Mouse (Mus musculus): Measurements from ENCODE around the gene A830031A19Rik. TPM values are rescaled to one million over a fixed set of nuclear protein-coding genes. Genes with fewer than 3 reads are reported as not detected.

Gene A830031A19Rik
- total and polyA plus RNA-seq, 3 experiments, result not detected

DNA sequence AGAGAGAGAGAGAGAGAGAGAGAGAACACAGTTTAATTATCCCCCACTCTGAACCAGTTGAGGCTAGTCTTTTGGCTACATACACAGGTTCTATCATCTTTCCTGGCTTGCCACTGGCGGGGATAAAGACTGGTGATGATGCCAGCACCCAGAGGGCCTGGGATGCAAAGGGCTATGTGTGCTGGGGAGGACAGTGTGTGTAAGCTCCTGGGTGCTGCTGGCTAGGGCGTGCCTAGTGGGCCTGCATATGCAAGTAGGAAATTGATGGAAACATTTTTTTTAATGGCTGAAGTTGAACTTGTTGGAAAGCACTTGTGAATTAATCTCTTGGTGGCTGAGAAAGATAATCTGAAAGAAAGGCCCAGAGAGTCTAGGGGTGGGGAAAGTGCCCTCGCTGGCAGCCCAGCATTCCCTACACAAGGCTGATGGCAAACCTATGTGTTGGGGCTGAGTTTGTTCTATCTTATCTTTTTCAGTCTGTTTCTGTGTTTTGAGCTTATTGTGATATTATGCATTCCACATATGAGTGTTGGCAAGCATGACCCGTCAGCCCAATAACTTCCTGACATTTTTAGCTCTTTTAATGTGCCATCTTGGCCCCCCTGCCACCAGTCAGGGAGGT, 25.7 kb upstream of the A830031A19Rik start (continued):
- TF ChIP-seq TAL1 (IDR thresholded peaks at IDR 0.05; ENCODE audit: low read length) (no peak), GATA1 (IDR thresholded peaks at IDR 0.05; ENCODE audit: low read depth, low read length) (peak; percentile 61), GABPA (IDR thresholded peaks at IDR 0.05; ENCODE audit: low read depth, low read length) (no peak)

DNA sequence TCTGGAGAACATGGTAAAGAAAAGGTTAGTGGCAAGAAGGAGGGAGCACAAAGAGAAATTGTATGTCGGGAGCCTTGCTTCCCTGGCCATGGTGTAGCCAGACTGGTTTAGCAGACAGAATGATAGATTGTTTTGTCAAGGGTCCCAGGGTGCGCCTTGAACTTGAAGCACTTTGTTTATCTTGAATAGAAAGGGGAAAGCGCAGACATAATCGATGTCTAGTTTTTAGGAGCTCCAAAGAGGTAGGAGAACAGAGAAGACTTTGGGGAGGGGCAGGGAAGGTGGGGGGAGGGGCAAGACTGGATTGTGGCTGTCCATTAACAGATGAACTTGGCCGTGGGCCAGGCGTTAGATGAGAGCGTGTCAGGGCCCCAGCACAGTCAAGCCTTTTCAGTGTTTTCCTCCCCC, 25.0 kb upstream of the A830031A19Rik start:
- no peaks in the 10 kb centered on the region for H3K27me3 ChIP-seq (ENCODE audit: control insufficient read depth in 1 of 2, insufficient read depth in 2 of 2, low read length in 2 of 2)
- H3K4me1 ChIP-seq (ENCODE audit: control insufficient read depth in 1 of 2, insufficient read depth in 2 of 2, low read length in 2 of 2), result peaks cover 56 to 61% of the 10 kb centered on the region in 2 experiments
- H3K79me2 ChIP-seq (ENCODE audit: control insufficient read depth, insufficient read depth, low read length, poor library complexity), result peaks cover 86% of the 10 kb centered on the region
- no peaks in the 10 kb centered on the region for H3K9me3 ChIP-seq (replicated peaks; ENCODE audit: insufficient read depth, low read length)
- TF ChIP-seq ETS1 (IDR thresholded peaks at IDR 0.05; ENCODE audit: low read depth, low read length) (peak; percentile 28; the same call in 1 of the 2 replicates), CHD1 (IDR thresholded peaks at IDR 0.05; ENCODE audit: low read depth, low read length) (no peak)
- peak overlapping the region; percentile 39 for H3K9ac ChIP-seq (ENCODE audit: control insufficient read depth, low read depth, low read length, poor library complexity, severe bottlenecking)
- peak; percentile 85 for DNase-seq (ENCODE audit: low read depth, low spot score)
- peak overlapping the region; percentile 66 for H3K27ac ChIP-seq (ENCODE audit: control insufficient read depth, low read depth, low read length)
- H3K36me3 ChIP-seq (ENCODE audit: control insufficient read depth in 1 of 2, insufficient read depth in 2 of 2, low read length in 2 of 2), result peaks cover 37 to 82% of the 10 kb centered on the region in 2 experiments
- peak overlapping the region; percentile 3 to 25; a peak in 3 of 4 replicates for H3K4me3 ChIP-seq (ENCODE audit: control insufficient read depth in 1 of 2, insufficient read depth in 1 of 2, low read depth in 2 of 2, low read length in 2 of 2)

- peak overlapping the region; percentile 74 for H3K27ac ChIP-seq (ENCODE audit: control insufficient read depth, low read depth, low read length)
- H3K27me3 ChIP-seq (ENCODE audit: control insufficient read depth in 1 of 2, insufficient read depth in 2 of 2, low read length in 2 of 2), result no peaks in the 10 kb centered on the region
- H3K4me1 ChIP-seq (ENCODE audit: control insufficient read depth in 1 of 2, insufficient read depth in 2 of 2, low read length in 2 of 2), result peaks cover 54 to 62% of the 10 kb centered on the region in 2 experiments
- peaks cover 32 to 82% of the 10 kb centered on the region in 2 experiments for H3K36me3 ChIP-seq (ENCODE audit: control insufficient read depth in 1 of 2, insufficient read depth in 2 of 2, low read length in 2 of 2)
- H3K79me2 ChIP-seq (ENCODE audit: control insufficient read depth, insufficient read depth, low read length, poor library complexity), result peaks cover 87% of the 10 kb centered on the region
- no peak for TF ChIP-seq KAT2A (conservative IDR thresholded peaks at IDR 0.05; ENCODE audit: low read depth, low read length)
- no peak; the same call in 1 of the 2 replicates for TF ChIP-seq CHD1 (IDR thresholded peaks at IDR 0.05; ENCODE audit: low read depth, low read length)
- peak; percentile 55 for TF ChIP-seq MXI1 (IDR thresholded peaks at IDR 0.05; ENCODE audit: low read depth, low read length)
- TF ChIP-seq MAZ (IDR thresholded peaks at IDR 0.05; ENCODE audit: low read depth, low read length), result 0 out of 2 replicates have a peak, but pooled peaks have one; percentile 46
- TF ChIP-seq POLR2AphosphoS2 (IDR thresholded peaks at IDR 0.05; ENCODE audit: low read length), result 0 out of 2 replicates have a peak, but pooled peaks have one; percentile 25
- peak; percentile 24; the same call in 1 of the 2 replicates for TF ChIP-seq ETS1 (IDR thresholded peaks at IDR 0.05; ENCODE audit: low read depth, low read length)
- no peak for TF ChIP-seq UBTF (IDR thresholded peaks at IDR 0.05; ENCODE audit: borderline replicate concordance, insufficient read depth, low read depth, low read length)
- peak in 1 of 2 experiments; percentile 13; a peak in 2 of 4 replicates for TF ChIP-seq EP300 (IDR thresholded peaks at IDR 0.05; ENCODE audit: low read depth in 1 of 2, low read length in 2 of 2)
- DNase-seq (ENCODE audit: low read depth, low spot score), result peak; percentile 74
- no peaks in the 10 kb centered on the region for H3K9me3 ChIP-seq (replicated peaks; ENCODE audit: insufficient read depth, low read length)
- peak overlapping the region; percentile 0 to 25; a peak in 2 of 4 replicates for H3K4me3 ChIP-seq (ENCODE audit: control insufficient read depth in 1 of 2, insufficient read depth in 1 of 2, low read depth in 2 of 2, low read length in 2 of 2)
- peak overlapping the region; percentile 39 for H3K9ac ChIP-seq (ENCODE audit: control insufficient read depth, low read depth, low read length, poor library complexity, severe bottlenecking)
Measured at GRCm38 (mm10) chr11:24099215-24099614, 24.4 kb upstream of the A830031A19Rik start.

Data from MEL (cell line).